Mouse (Mus musculus) kidney, adult 9 months (tissue): ENCODE data around the gene Nfkbil1.

ENCODE experiments used
- DNase-seq: peaks from one replicate; pipeline ENCODE4 v3.0.0; 2022

The Nfkbil1 gene

GRCm38 (mm10) chr17:35253293-35254093, 17.9 kb upstream of the Nfkbil1 start:
- no peak for DNase-seq

GRCm38 (mm10) chr17:35252619-35253292, 17.2 kb upstream of the Nfkbil1 start:
- DNase-seq = no peak

GRCm38 (mm10) chr17:35251981-35252380, 16.4 kb upstream of the Nfkbil1 start:
- no peak for DNase-seq

GRCm38 (mm10) chr17:35251162-35251719, 15.6 kb upstream of the Nfkbil1 start:
- DNase-seq = no peak

- DNase-seq = no peak
Measured at GRCm38 (mm10) chr17:35250348-35251120, 14.9 kb upstream of the Nfkbil1 start.

- no peak for DNase-seq
Measured at GRCm38 (mm10) chr17:35249451-35250197, 14.0 kb upstream of the Nfkbil1 start.

- DNase-seq = no peak
Measured at GRCm38 (mm10) chr17:35248986-35249385, 13.4 kb upstream of the Nfkbil1 start.

GRCm38 (mm10) chr17:35247144-35247543, 11.6 kb upstream of the Nfkbil1 start:
- peak; percentile 67 for DNase-seq

- DNase-seq = peak; percentile 23
Measured at GRCm38 (mm10) chr17:35245731-35246623, 10.4 kb upstream of the Nfkbil1 start.

GRCm38 (mm10) chr17:35244999-35245398, 9.4 kb upstream of the Nfkbil1 start:
- peak; percentile 65 for DNase-seq

- DNase-seq = peak; percentile 66
Measured at GRCm38 (mm10) chr17:35243086-35243485, 7.5 kb upstream of the Nfkbil1 start.

- peak; percentile 90 for DNase-seq
Measured at GRCm38 (mm10) chr17:35242015-35242941, 6.7 kb upstream of the Nfkbil1 start.

- peak; percentile 97 for DNase-seq
Measured at GRCm38 (mm10) chr17:35241305-35242014, 5.9 kb upstream of the Nfkbil1 start, which contains the start of gene Ddx39b. Gene Ddx39b (plus strand): TSS chr17:35241746.

- peak; percentile 74 for DNase-seq
Measured at GRCm38 (mm10) chr17:35240384-35241304, 5.1 kb upstream of the Nfkbil1 start.

- no peak for DNase-seq
Measured at GRCm38 (mm10) chr17:35239700-35240099, 4.1 kb upstream of the Nfkbil1 start.

- DNase-seq = no peak
Measured at GRCm38 (mm10) chr17:35237504-35237903, 1.9 kb upstream of the Nfkbil1 start.

GRCm38 (mm10) chr17:35236996-35237395, 1.4 kb upstream of the Nfkbil1 start:
- no peak for DNase-seq

GRCm38 (mm10) chr17:35236390-35236746, 776 bp upstream of the Nfkbil1 start:
- peak; percentile 98 for DNase-seq
